Mouse (Mus musculus): ENCODE data around the gene Col4a2.
A peak's percentile ranks its signal among the peaks of the same experiment; 100 is the strongest.

Gene Col4a2

GRCm38 (mm10) chr8:11387282-11387681, 74.7 kb downstream of the Col4a2 start:
- peak; percentile 91 for DNase-seq

- peak; percentile 94 for DNase-seq
Measured at GRCm38 (mm10) chr8:11389275-11390050, 76.9 kb downstream of the Col4a2 start.

- peak; percentile 96 for DNase-seq
Measured at GRCm38 (mm10) chr8:11392739-11393138, 80.1 kb downstream of the Col4a2 start.

GRCm38 (mm10) chr8:11393161-11393560, 80.6 kb downstream of the Col4a2 start:
- peak; percentile 95 for DNase-seq

GRCm38 (mm10) chr8:11393607-11394006, 81.0 kb downstream of the Col4a2 start:
- DNase-seq, result peak; percentile 96

GRCm38 (mm10) chr8:11394773-11395172, 82.2 kb downstream of the Col4a2 start:
- DNase-seq, result peak; percentile 96

- DNase-seq, result no peak
Measured at GRCm38 (mm10) chr8:11395601-11396000, 83.0 kb downstream of the Col4a2 start.

- peak; percentile 96 for DNase-seq
Measured at GRCm38 (mm10) chr8:11396111-11396510, 83.5 kb downstream of the Col4a2 start.

GRCm38 (mm10) chr8:11397126-11397525, 84.5 kb downstream of the Col4a2 start:
- no peak for DNase-seq

GRCm38 (mm10) chr8:11399706-11400105, 87.1 kb downstream of the Col4a2 start:
- DNase-seq, result no peak

GRCm38 (mm10) chr8:11400244-11400643, 87.6 kb downstream of the Col4a2 start:
- no peak for DNase-seq

GRCm38 (mm10) chr8:11401183-11401582, 88.6 kb downstream of the Col4a2 start:
- DNase-seq, result peak; percentile 93

- no peak for DNase-seq
Measured at GRCm38 (mm10) chr8:11402220-11402619, 89.6 kb downstream of the Col4a2 start.

GRCm38 (mm10) chr8:11403813-11404212, 91.2 kb downstream of the Col4a2 start:
- DNase-seq, result no peak

- DNase-seq, result peak; percentile 97
Measured at GRCm38 (mm10) chr8:11404614-11405013, 92.0 kb downstream of the Col4a2 start.

- peak; percentile 99 for DNase-seq
Measured at GRCm38 (mm10) chr8:11405722-11406481, 93.3 kb downstream of the Col4a2 start.

GRCm38 (mm10) chr8:11411504-11412124, 99.0 kb downstream of the Col4a2 start:
- DNase-seq, result peak; percentile 98

- peak; percentile 94 for DNase-seq
Measured at GRCm38 (mm10) chr8:11412450-11412849, 99.8 kb downstream of the Col4a2 start.

GRCm38 (mm10) chr8:11414304-11414703, 101.7 kb downstream of the Col4a2 start:
- no peak for DNase-seq

GRCm38 (mm10) chr8:11415089-11415488, 102.5 kb downstream of the Col4a2 start:
- DNase-seq, result no peak

- no peak for DNase-seq
Measured at GRCm38 (mm10) chr8:11417762-11418161, 105.2 kb downstream of the Col4a2 start.

GRCm38 (mm10) chr8:11419232-11419631, 106.6 kb downstream of the Col4a2 start:
- DNase-seq, result peak; percentile 96

- DNase-seq, result no peak
Measured at GRCm38 (mm10) chr8:11419645-11420044, 107.0 kb downstream of the Col4a2 start.

GRCm38 (mm10) chr8:11421105-11421504, 108.5 kb downstream of the Col4a2 start:
- DNase-seq, result no peak

Data from heart, adult 11 months (tissue).